Mouse (Mus musculus) spleen, postnatal 14 days (tissue): ENCODE measurements around the gene Traf3ip1.

Source experiments
- DNase-seq, 2 experiments: peaks; one replicate each; pipeline ENCODE4 v3.0.0; 2021 to 2022; ENCODE audit warnings: low spot score in 2 of 2

Gene Traf3ip1

DNA sequence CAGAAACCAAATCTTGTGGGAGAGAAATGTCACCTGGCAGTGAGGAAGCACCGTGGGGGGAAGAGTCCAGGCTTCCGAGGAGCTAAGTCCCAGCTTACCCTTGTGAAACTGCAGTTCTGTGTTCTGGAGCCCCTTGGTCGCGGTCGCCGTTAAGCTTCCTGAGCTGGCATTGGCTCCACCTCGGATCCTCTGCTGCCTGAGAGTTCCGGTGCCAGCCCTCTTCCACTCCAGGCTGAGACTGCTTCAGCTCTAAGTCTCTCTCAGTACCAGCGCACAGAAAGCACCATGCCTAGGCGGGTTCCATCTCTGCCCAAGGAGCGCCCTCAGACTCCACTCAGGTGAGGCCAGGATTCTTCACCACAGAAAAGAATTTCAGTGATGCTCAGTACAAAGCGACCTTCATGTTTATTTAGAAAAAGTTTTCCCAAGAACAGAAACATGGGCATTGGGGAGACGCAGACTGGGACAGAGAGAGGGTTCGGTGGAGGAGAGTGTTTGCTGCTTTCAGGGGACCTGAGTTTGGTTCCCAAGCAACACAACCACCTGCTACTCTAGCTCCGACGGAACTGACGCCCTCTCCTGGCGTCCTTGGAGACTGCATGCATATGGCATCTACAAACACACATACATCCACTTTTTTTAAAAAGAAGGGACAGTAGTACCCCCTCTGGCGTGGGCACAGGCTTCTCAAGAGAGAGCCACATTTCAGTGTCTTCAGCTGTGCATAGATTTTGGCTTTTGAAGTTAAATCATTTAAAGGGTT is 39.7 kb downstream of the Traf3ip1 start:
- peak; percentile 40 to 52 for DNase-seq

DNA sequence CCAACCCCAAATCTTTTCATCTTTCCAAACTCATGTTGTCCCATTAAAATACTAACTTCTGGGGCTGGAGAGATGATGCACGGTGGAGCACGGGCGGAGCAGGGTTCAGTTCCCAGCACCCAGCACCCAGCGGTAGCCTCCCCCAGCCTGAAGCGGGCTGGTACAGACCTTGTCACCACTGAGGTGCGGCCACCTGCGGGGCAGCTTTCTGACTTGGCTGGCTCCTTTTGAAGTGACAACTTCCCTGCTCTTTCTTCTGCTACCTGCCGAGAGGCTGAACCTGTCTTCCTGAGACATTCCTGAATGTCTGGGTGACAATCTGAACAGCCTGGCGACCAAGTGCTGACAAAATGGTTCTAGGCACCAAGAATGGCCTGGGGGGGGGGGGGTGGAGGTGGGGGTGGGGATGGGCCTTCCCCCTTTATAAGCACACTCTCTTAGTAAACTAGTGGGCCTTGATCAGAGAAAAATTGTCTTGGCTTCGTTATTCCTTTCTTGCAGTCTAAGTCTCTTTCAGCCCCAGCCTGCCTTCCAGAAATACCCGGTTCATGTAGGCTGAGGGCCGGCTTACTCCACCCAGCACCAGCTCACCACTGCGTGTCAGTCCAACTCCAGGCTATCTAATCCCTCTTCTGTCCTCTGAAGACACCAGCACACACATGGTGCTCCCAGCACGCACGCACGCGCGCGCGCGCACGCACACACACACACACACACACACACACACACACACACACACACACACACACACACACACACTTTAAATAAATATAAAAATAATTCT is 43.5 kb downstream of the Traf3ip1 start:
- no peak for DNase-seq

DNA sequence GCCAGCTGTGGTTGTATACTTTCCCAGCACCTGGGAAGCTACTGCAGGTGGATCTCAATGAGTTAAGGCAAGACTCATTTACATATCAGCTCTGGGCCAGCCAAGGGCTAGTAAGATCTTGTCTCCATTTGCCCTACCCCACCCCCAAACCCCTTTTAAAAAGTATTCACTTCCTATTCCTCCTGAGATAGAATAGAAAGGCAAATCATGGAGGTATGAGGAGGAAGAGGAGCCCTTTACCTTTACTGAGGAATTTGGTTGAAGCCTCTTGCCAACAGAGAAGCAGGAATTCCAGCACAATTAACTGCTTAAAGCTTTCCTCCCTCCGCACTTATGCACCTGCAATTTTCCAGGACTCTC is 44.1 kb downstream of the Traf3ip1 start:
- DNase-seq: no peak

DNA sequence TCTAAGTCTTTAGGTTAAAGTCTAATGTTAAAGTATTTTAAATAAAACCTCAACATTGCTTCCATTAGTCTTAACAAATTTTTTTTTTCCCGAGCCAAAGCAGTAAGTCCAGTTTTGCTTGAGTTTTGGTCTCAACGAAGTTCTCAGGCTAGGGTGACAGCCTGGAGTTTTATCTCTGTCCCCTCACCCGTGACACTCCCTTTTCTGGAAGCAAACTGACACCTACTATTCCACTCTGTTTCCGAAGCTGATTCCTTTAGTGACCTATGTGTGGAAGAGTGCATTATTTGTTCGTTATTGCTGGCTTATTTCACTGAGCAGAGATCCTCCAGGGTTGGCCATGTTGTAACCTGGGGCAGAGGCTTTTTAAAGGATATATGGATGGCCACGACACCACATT is 44.8 kb downstream of the Traf3ip1 start:
- DNase-seq: no peak

DNA sequence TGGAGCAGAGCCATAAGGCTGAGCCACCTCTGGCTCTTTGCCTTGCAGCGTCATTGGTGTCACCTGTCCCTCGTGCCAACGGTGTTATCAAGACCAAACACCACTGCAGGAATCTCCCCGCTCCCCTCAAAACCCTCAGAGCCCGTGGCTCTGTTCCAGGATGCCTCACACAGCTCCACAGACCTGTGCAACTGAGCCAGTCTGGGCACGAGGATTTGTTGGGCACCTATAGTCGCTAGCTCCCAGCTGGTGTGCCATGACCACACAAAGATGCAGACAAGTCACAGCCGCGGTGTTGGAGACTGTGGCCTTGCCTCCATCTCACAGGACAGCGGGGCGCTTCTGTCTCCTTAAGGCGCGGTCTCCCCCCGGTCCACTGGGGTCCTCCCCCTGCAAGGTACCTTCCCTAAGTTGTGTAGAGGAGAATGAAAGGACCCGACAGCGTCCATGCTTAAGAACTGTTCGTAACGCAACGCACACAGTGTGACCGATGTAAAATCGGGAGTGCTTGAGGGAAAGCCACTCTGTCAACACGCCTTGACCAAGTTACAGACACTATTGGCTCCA is 45.3 kb downstream of the Traf3ip1 start:
- peak; percentile 67 to 70 for DNase-seq

DNA sequence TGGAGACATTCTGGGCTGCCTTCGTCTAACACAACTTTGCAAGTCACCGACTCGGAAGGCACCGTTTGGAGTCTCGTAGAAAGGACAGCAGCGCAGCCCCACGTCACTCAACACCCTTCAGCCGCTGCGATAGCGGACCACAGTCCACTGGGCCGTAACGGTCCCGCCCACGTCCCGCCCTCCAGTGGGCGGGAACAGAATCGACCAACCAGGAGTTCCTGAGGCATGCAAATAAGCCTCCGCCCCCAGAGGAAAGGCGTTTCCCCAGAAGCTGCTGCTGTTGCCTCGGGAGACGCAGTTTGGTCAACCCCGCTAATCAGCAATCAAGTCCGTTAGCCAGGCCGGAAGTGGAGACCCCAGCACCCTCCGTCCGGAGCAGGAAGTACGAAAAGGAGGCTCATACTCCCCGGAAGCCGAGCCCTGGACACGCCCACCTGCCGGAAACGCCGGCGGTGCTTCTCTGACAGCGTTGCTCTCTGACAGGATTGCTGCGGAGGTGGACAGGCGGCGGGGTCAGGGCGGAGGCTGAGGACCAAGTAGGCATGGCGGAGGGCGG is 45.9 kb downstream of the Traf3ip1 start, which contains the start of gene Asb1:
Gene Asb1 (plus strand): TSS at position 274 of the 556 bp plus-strand sequence.
- peak; percentile 92 to 93 for DNase-seq

DNA sequence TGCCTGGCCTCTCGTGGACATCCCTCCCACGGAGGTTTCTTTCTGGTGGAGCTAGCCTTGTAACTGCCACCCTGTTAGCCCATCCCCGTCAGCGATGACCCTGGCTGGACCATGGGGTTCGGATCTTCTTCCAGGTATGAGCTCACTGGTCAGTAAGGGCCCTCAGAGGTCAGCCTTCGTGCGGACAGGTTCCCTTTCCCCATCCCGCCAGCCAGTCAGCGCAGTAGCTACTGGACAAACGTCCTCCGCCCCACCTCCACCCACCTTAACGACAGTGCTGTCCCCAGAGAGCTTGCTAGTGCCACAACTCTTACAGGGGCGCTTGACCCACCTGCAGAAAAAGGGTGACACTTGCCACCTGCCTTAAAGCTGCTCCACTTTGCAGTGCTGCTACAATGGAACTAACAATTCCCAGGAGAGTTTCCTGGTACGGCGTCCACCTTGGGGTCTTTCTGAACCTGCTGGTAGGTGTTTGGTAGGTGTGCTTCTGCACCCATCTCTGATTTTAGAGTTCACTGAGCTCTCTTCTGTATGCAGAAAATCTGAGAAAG is 46.7 kb downstream of the Traf3ip1 start:
- peak in 1 of 2 experiments; percentile 8 for DNase-seq

DNA sequence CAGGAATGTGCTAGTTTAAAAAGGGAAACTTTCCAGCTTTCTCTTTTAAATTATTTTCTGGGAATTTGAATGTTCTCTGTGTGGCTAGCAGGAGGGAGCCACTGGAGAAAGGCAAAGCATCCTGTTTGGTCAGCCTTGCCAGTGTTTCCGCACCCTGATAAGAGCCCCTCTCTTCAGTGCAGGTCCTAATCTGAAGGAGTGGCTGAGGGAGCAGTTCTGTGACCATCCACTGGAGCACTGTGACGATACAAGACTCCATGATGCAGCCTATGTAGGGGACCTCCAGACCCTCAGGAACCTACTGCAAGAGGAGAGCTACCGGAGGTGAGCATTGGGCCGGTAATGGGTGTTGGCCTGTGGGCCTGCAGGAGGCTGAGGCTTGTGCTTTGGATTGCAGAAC is 49.5 kb downstream of the Traf3ip1 start:
- DNase-seq: no peak

DNA sequence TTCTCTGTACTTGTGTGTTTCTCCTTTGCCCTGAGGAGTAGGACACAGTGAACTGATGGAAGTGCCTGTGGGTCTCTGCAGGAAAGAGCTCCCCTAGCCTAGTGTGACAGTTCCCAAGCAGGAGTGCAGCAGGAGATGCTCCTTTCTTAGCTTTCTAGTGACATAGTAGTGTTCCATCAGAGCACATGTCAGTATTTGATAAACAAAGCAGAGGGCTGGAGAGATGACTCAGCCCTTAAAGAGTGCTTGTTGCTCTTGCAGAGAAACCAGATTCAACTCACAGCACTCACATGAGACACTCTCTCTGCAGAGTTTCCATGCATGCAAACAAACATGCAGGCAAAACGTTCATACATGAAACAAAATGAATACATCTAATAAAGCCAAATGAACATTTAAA is 50.8 kb downstream of the Traf3ip1 start:
- DNase-seq: no peak

DNA sequence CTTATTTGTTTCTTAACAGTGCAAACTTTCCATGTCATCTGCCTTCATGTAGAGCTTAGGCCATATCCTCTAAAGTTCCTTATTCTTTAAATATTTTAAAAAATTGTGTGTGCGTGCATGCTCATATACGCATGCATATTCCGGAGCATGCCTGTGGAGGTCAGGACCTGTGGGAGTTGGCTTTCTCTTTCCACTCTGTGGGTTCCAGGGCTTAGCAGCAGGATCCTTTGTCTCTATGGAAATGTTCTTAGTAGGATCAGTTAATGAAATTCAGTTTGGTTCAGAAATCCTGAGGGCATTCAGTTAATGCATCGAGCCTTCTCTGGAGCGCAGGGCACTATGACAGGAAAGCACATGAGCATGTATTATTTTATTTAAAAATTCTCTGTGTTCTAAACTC is 53.1 kb downstream of the Traf3ip1 start:
- no peak for DNase-seq

DNA sequence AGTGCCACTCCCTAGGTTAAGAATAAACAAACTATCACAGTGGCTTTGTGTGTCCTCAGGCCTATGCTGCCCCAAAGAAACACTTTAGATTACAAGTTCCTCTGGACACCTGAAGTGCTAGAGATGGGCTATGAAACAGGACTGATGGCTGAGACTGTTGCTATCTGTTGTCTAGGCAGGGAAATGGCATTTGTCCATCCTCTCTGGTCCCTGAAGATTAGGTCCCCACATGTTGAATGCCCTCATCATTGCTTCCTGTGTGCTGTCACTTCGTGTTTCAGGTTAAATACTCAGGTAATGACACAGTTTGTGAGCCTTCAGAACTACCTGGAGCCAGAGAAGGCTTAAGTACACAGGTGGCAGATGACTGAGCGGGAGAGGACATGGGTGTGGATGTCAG is 54.6 kb downstream of the Traf3ip1 start:
- no peak for DNase-seq

DNA sequence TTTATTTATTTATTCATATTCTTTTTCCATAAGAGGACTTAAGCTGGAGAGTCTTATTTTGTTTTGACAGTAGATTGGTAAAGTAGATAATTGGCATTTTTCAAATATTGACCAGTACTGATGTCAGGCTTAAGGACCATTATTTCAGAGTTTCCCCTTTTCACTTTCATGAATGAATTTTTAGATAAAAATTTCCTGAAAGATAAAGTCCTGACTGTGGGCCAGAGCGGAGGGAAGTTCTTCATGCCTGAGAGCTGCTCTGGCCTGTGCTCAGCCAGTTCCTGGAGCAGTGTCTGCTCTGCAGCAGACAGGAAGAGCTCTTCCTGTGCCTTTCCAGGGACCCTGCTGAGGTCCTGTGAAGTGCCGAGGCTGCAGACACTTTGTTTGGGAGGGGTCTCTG is 62.7 kb downstream of the Traf3ip1 start:
- DNase-seq: no peak

DNA sequence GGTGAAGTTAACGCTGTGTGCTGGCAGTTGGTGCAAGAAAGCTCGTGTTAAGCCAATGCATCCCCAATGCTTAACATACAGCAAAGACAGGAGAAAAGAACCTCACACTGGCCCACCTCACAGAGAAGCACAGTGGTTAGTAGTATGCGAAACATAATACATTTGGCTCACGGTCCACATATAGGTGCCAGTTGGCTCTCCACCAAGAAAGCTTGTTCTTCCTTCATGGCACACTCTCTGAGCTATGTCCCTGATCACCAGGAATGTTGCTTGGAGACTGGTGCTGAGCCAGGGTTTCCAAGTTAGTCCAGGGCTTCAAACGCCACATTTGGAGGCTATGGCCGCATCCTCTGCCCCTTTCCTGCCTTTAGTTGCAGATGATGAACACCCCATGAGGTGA is 66.8 kb downstream of the Traf3ip1 start:
- DNase-seq: no peak

DNA sequence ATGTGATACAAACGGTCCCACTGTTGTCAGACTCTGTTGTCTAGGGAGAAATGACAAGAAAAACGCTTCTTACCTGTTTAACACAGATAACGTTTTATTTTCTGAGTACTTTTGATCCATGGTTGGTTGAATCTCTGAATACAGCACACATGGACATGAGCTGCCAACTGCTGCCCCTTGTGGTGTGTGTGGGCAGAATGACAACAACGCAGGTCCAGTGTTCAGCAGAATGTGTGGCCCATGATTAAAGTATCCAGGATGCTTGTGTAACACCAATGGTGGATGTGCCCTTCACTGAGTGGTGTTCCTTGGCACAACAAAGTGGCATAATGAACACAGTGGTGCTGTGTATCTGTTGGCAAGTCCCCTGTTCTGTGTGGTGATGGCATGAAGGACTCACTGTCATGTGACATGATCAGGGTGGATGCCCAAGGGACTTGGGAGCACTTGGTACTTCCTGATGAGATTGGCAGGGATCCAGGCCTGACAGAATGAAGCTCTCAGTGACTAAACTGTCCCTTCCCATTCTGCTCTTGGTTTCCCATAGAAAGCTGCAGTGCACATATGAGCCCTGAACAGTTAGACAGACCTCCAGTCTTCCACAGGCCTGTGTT is 68.6 kb downstream of the Traf3ip1 start:
- no peak for DNase-seq

DNA sequence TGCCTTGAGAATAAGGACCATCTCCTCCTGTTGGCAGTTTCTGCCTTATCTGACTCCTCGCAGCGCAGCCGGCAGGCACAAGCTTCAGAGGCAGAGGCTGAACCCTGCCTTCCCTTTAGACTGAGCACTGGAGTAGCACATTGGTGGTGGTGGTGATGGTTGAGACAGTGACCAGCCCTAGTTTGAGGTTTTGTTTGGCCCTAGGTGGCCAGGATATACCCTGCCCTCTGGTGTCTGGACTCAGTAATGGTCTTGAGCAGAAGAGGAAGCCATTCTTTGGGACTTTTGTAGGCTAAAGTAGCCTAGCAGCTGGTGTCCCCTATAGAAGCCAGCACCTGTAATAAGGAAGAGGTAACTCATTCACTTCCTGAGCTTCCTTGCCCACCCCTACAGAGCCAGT is 69.6 kb downstream of the Traf3ip1 start:
- no peak for DNase-seq

DNA sequence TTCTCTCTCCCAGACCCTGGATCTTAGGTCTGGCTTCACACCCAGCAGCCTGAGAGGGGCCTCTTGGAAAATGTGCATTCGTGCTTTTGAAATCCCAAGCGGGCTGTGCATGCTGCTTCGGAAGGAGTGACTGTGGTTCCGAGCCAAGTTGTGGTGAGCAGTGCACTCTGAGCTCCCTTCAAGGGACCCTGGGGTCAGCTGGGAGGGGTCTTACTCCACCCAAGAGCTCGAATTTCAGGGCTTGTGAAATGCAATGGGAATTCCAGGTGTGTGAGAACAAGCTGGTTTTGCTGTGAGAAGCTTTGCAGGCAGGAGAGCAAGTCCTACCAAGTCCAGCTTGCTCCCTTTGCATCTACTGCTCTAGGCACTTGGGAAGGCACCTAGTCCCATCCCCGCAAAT is 70.2 kb downstream of the Traf3ip1 start:
- DNase-seq: no peak

DNA sequence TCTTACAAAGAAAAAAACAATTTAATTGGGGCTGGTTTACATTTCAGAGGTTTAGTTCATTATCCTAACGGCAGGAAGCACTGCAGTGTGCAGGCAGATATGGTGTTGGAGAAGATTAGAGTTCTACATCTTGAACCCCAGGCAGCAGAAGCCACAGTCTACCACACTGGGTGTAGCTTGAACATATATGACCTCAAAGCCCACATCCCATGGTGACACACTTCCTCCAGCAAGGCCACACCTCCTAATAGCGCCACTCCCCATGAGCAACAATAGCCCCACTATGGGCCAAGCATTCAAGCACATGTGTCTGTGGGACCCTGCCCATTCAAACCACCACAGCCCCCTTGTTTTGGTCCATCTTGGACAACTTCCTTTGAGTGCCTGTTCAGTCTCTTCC is 72.8 kb downstream of the Traf3ip1 start:
- no peak for DNase-seq

DNA sequence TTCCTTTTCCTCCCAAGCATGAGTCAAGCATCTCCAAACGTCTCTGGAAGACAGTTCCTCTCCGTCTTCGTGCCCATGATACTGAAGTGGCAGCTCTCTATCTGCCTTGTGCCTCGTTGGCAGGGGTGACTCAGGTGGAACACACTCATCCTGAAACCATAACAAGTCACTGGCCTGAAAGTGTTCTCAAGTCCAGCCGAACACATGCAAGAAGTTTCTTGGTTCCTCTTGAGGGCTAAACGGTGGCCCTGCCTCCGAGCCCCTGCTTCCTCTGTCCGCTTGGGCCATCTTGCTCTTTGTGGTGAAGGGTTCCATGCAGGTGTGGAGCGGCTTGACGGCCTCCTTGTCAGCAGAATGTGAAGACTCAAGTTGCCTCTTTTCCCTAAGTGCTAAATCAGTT is 78.0 kb downstream of the Traf3ip1 start:
- no peak for DNase-seq

DNA sequence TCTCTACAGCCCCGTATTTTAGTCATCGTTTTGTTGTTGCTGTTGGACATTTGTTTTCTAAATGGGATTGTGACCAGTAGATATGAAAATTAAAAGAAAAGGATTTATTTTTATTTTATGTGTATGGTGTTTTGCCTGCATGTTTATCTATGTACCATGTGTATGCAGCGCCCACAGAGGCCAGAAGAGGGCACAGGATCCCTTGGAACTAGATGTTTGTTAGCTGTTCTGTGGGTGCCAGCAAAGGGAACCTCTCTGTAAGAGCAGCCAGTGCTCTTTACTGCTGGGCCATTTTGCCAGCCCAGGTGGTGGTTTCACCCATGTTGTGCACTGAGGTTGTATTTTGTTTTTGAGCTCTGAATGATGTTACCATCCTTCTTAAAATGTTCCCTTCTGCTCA is 79.8 kb downstream of the Traf3ip1 start:
- DNase-seq: no peak

DNA sequence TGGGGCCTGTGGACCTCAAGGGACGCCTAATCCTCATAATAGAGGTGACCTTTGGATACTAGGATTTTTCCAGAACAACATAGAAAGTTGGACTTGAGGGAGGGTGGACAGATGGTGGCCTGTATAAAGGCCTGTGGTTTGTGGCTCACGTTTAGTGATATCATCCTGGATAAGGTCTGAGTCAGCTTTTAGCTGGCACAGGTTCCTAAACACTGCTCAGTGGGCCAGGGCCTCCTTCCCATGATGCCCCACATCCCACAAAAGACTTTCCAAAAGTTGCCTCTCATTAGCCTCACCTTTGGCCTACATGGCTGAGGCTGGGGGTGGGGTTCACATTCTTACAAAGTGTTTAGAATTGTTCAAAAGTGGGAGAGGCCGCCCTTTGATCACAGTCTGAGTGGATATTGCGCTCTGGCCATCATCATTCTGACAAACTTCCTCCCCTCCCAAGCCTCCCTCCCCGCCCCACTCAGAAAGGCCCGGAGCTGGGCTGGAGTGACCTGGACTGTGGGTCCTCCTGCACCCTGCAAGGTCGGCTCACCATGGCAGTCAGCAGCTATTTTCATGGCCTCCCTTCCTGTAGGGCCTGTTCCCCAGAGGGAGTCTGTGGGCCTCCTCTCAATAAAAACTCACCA is 83.6 kb downstream of the Traf3ip1 start:
- DNase-seq: no peak
